Mouse (Mus musculus) heart, embryonic 13.5 days (tissue): Measurements from ENCODE around the gene Tspan5. TPM values are rescaled to one million over a fixed set of nuclear protein-coding genes. Genes with fewer than 3 reads are reported as not detected.

Experiments
- ATAC-seq: fragments of 200-750 bp; cut with Nextera tagmentation; 2 replicates; pipeline ENCODE4 v1.8.0; 2017; ENCODE audit warnings: moderate TSS enrichment; ENCODE audit not compliant: insufficient number of reproducible peaks, low FRiP score, low TSS enrichment; ENCODE audit errors: extremely low read depth
- H3K27ac ChIP-seq: fragments of 300-500 bp; sonication (generic); replicated peaks from 2 replicates; pipeline ENCODE4 v1.5.1; 2015; ENCODE audit warnings: moderate library complexity, mild to moderate bottlenecking, inconsistent platforms
- H3K27me3 ChIP-seq: fragments of 300-500 bp; sonication (generic); replicated peaks from 2 replicates; pipeline ENCODE4 v1.6.1; 2015; ENCODE audit warnings: mild to moderate bottlenecking, inconsistent platforms
- H3K36me3 ChIP-seq: fragments of 300-500 bp; sonication (generic); 2 replicates; pipeline ENCODE4 v1.6.1; 2015; ENCODE audit warnings: mild to moderate bottlenecking, inconsistent platforms
- H3K4me1 ChIP-seq: fragments of 300-500 bp; sonication (generic); 2 replicates; pipeline ENCODE4 v1.6.1; 2015; ENCODE audit warnings: inconsistent platforms
- H3K4me2 ChIP-seq: fragments of 300-500 bp; sonication (generic); 2 replicates; pipeline ENCODE4 v1.6.1; 2015; ENCODE audit warnings: inconsistent platforms, mild to moderate bottlenecking, moderate library complexity
- H3K4me3 ChIP-seq: fragments of 300-500 bp; sonication (generic); 2 replicates; pipeline ENCODE4 v1.5.1; 2015; ENCODE audit warnings: moderate library complexity, mild to moderate bottlenecking, inconsistent platforms
- H3K9ac ChIP-seq: fragments of 300-500 bp; sonication (generic); 2 replicates; pipeline ENCODE4 v1.6.1; 2015; ENCODE audit warnings: inconsistent platforms, mild to moderate bottlenecking, moderate library complexity
- H3K9me3 ChIP-seq: fragments of 300-500 bp; sonication (generic); 2 replicates; pipeline ENCODE4 v1.6.1; 2016; ENCODE audit warnings: inconsistent platforms
- WGBS: fragments of 180-500 bp; shearing (Covaris S2); methylation state at CpG from one replicate; pipeline ENCODE4 v1.1.7; 2015; ENCODE audit warnings: mixed read lengths; 5-methylcytosine and 5-hydroxymethylcytosine counted together
- polyA plus RNA-seq: library from polyadenylated mRNA; unstranded; fragments of >200 nt; fragmentation: Nextera tagmentation; extraction: Ambion mirVana; gene quantifications from 2 replicates; pipeline ENCODE4 v1.2.1, GENCODE M21; 2015

Tspan5 gene
- polyA plus RNA-seq, 1 experiment from 2014 or later, result 16.2 TPM

DNA sequence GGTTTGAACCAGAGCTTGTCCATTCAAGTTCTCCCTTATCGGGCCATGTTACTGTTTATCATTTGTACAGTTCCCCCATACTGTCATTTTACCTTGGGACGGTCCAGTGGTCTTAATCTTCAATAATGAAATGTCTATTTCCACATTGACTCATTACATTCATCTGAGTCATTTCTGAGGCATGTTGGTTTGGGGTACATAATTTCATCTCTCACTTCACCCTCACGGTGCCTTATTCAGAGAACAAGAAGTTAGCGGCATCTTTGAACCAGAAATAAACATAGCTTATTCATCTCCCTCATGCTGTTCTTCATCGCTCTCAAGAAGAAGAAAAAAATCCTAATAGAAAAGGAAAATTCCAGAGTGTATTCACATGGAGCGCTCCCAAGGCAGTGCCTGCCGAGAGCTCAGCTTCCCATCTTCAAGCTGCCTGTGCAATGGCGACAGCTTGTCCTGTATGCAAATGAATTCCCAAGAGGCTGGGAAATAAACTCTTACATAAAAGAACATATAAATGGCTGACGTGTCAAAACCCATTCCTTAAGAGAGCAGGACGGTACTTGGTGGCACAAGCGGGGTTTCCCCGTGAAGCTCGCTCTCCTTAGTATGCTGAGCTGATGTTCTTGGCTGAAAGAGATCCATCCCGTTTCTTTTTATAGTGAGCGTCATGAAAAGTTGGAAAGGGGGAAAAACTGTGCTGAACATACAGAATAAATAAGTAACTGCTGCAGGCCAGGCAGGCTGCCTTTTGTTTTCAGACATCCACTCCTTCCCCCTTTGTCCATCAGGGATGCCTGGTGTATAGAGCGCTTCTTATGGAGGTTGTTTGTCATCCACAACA, 112.2 kb downstream of the Tspan5 start:
- Histone ChIP-seq H3K4me3 (no peak overlapping the region), H3K36me3 (no peaks in the 10 kb centered on the region), H3K9ac (no peak overlapping the region), H3K9me3 (no peaks in the 10 kb centered on the region), H3K4me2 (no peak overlapping the region), H3K27me3 (no peaks in the 10 kb centered on the region), H3K4me1 (peaks cover 42% of the 10 kb centered on the region), H3K27ac (no peak overlapping the region)
- no peak for ATAC-seq
- 81% methylated on average over 16 of the region's 16 CpGs for WGBS

DNA sequence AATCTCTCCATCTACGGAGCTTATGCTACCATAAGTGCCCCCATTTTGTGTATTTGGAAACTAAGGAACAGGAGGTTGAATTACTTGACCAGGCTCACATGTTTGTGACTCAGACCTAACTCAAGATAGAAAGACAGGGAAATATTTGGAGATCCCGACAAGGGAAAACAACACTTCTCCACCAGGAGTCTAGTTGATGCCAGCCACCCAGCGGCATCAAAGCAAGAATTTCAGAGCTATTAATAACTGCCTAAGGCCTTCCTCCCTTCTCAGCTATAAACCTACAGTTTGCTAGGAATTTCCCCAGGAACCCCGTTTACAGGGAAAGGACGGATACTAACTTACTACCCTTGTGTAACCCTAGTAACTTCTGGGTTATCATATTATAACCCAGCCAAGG, 113.4 kb downstream of the Tspan5 start:
- ATAC-seq, result no peak
- Histone ChIP-seq H3K9ac (no peak overlapping the region), H3K27me3 (no peaks in the 10 kb centered on the region), H3K4me2 (no peak overlapping the region), H3K27ac (no peak overlapping the region), H3K9me3 (no peaks in the 10 kb centered on the region), H3K36me3 (no peaks in the 10 kb centered on the region), H3K4me1 (peaks cover 54% of the 10 kb centered on the region), H3K4me3 (no peak overlapping the region)
- 37% methylated on average over 5 of the region's 5 CpGs for WGBS

DNA sequence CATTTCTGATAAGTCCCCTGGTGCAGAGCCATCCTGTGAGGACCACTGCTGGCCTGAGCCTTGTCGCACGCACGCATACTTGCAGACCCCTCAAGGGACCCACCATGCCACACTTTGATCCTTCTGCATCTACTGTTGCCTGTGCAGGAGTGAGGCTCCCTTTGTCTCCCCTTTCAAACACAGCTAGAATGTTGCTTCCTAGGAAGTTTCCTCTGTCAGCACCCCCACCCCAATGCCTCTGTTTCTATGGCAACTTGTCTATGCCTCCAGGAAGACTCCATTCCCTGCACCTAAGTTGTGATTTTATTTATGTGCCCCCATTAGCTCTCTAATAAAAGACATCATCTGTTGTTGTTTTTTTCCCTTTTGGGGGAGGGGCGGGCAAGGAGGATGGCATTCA, 115.0 kb downstream of the Tspan5 start:
- Histone ChIP-seq H3K4me2 (no peak overlapping the region), H3K27ac (no peak overlapping the region), H3K9ac (no peak overlapping the region), H3K4me1 (peaks cover 54% of the 10 kb centered on the region), H3K9me3 (no peaks in the 10 kb centered on the region), H3K4me3 (no peak overlapping the region), H3K27me3 (no peaks in the 10 kb centered on the region), H3K36me3 (no peaks in the 10 kb centered on the region)
- WGBS, result 75% methylated on average over 4 of the region's 4 CpGs
- no peak for ATAC-seq

DNA sequence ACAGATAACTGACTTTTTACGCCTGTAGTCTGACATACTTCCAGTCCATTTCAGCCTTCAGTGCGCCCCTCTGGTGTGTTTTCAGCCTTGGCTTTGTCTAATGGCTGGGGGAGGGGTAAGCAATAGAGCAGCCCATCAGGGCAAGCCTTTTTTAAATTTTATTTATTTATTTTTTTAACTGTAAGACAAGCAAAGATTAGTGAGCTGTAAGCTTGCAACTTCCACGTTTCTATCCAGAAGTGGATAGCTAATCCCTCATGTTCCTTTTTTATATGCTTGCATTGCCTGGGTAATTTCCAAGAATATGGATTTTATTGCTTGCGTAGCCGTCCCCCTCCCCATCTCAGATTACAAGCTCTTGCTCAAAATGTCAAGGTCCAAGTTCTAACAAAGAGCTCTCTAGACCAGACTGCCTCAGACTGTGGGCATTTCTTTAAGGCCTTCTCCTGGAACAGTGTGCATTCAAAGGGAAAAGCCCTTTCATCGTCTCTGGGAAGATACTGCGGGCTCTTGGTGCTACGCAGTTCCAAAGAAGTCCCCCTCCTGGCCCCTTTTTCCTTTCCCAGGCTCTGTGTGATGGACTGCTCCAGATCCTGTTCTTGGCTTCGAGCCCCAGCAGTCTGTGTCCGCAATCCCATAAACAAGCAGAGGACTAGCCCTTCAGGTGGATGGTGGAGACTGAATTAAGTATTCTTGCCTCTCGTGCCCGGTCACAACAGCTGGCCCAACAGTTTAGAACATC, 116.0 kb downstream of the Tspan5 start:
- H3K9me3 ChIP-seq, result no peaks in the 10 kb centered on the region
- H3K4me1 ChIP-seq, result peaks cover 54% of the 10 kb centered on the region
- H3K27ac ChIP-seq, result peak overlapping the region; percentile 50
- no peak overlapping the region for H3K9ac ChIP-seq
- no peak for ATAC-seq
- no peaks in the 10 kb centered on the region for H3K36me3 ChIP-seq
- no peak overlapping the region for H3K4me3 ChIP-seq
- H3K4me2 ChIP-seq, result no peak overlapping the region
- no peaks in the 10 kb centered on the region for H3K27me3 ChIP-seq
- 57% methylated on average over 12 of the region's 12 CpGs for WGBS

DNA sequence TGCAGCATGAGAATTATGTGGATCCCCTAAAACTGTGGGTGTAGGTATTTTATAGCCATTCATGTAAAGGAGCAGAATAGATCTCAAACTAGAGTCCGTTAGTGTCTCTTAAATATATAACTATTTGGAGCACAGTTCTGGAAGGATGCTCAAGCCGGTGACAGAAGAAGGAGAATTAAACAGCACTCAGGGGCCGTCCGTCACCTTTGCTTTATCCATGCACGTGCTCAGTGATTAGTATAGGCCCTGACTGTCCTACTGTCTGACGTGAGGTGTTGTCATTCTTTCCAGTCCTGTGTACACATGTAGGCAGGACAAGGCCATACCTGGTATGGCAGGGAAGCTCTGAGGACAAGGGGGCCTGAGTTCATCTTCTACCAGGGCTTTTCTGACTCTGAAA, 116.7 kb downstream of the Tspan5 start:
- peaks cover 54% of the 10 kb centered on the region for H3K4me1 ChIP-seq
- H3K9ac ChIP-seq, result no peak overlapping the region
- no peak overlapping the region for H3K4me2 ChIP-seq
- no peak overlapping the region for H3K4me3 ChIP-seq
- no peak for ATAC-seq
- H3K36me3 ChIP-seq, result no peaks in the 10 kb centered on the region
- H3K27ac ChIP-seq, result peak overlapping the region; percentile 50; the same call in 1 of the 2 replicates
- no peaks in the 10 kb centered on the region for H3K27me3 ChIP-seq
- no peaks in the 10 kb centered on the region for H3K9me3 ChIP-seq
- 67% methylated on average over 6 of the region's 6 CpGs for WGBS

DNA sequence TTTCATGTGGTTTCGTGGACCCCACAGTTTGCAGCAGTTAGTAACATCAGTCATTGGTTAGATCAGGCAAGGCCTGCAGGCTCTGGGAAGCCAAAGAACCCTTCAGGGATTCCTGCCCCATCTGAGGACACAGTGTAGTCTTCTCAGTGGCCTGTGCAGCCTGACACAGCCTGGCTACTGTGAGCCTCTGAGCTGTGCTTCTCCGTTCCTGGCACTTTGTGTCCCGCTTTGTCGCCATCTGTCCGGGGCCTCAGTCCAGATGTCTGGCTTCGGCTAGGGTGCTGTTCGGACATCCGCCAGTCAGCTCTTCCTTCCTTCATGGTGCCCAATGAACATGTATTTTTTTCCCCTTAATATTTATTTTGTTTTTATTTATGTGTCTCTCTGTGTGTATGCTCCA, 117.2 kb downstream of the Tspan5 start:
- no peaks in the 10 kb centered on the region for H3K27me3 ChIP-seq
- no peak overlapping the region for H3K4me3 ChIP-seq
- no peak overlapping the region for H3K4me2 ChIP-seq
- no peaks in the 10 kb centered on the region for H3K9me3 ChIP-seq
- H3K4me1 ChIP-seq, result peaks cover 51% of the 10 kb centered on the region
- H3K9ac ChIP-seq, result no peak overlapping the region
- WGBS, result 75% methylated on average over 8 of the region's 8 CpGs
- ATAC-seq, result no peak
- no peak overlapping the region for H3K27ac ChIP-seq
- no peaks in the 10 kb centered on the region for H3K36me3 ChIP-seq

DNA sequence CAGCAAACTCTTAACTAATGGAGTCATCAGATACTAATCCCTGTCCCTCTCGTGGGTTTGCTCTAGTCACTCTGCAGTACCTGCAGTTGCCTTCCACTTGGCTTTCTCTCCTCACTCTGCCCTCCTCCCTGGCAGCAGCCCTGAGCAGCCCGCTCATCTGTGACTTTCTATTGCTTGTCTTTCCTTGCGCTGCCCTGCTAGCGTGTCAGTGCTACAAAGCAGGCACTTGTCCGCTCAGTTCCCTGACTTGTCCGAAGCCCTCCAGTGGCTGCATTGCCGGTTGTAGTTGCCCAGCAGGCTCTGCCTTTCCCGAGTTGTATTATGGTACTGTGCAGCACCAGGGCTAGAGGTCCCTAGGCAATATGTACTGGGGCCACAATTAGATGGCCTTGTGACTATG, 117.7 kb downstream of the Tspan5 start:
- ATAC-seq, result no peak
- H3K9me3 ChIP-seq, result no peaks in the 10 kb centered on the region
- no peak overlapping the region for H3K9ac ChIP-seq
- no peak overlapping the region for H3K4me3 ChIP-seq
- peaks cover 50% of the 10 kb centered on the region for H3K4me1 ChIP-seq
- H3K4me2 ChIP-seq, result no peak overlapping the region
- H3K36me3 ChIP-seq, result no peaks in the 10 kb centered on the region
- no peak overlapping the region for H3K27ac ChIP-seq
- no peaks in the 10 kb centered on the region for H3K27me3 ChIP-seq
- 48% methylated on average over 8 of the region's 8 CpGs for WGBS

DNA sequence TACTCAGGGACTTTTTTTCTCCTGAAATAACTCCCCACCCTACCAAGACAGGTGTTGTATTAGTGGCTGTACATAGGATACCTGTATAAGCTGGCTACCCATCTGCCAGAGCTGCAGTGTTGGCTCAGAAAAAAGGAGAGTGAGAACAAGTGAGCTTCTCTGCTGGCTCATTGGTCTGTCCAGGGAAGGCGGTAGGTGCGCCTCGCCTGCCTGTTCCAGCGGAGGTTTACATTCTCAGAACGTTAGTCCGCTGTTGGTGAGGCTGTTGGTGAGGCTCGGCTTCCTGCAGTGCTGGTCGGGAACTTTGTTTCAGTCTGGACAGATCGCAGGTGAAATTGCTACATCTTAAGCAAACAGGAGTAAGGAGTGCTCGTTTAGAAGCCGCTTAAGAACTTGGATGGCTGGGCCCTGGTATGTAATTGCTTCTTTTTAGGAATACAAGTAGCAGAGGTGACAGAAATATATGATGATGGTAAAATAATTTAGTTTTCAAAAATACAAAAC, 118.3 kb downstream of the Tspan5 start:
- Histone ChIP-seq H3K4me1 (peaks cover 44% of the 10 kb centered on the region), H3K4me2 (no peak overlapping the region), H3K4me3 (no peak overlapping the region), H3K27ac (no peak overlapping the region), H3K36me3 (no peaks in the 10 kb centered on the region), H3K9ac (no peak overlapping the region), H3K27me3 (no peaks in the 10 kb centered on the region), H3K9me3 (no peaks in the 10 kb centered on the region)
- no peak for ATAC-seq
- 79% methylated on average over 11 of the region's 11 CpGs for WGBS

DNA sequence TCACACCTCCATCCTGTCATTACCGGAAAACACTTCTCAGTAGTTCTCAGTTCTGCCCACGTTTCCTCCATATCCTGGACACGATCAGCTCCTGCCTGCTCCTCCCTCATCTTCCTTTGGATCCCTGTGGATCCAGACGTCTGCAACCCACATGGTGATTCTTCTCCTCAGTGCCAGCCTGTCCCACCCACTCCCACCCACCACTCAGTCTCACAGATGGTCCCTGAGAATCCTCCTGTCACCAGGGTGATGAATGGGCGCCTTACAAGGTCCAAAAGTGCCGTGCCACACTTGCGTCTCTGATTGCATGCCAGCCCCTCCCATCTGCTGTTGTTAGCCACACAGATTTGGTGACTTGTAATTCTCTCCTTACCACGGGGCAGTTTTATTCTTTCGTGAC, 119.0 kb downstream of the Tspan5 start:
- H3K27me3 ChIP-seq, result no peaks in the 10 kb centered on the region
- H3K36me3 ChIP-seq, result no peaks in the 10 kb centered on the region
- H3K9me3 ChIP-seq, result 0 out of 2 replicates have a peak, but pooled peaks cover under 1% of the 10 kb centered on the region
- H3K27ac ChIP-seq, result no peak overlapping the region
- no peak overlapping the region for H3K4me2 ChIP-seq
- H3K9ac ChIP-seq, result no peak overlapping the region
- H3K4me3 ChIP-seq, result no peak overlapping the region
- ATAC-seq, result no peak
- peaks cover 40% of the 10 kb centered on the region for H3K4me1 ChIP-seq
- 61% methylated on average over 9 of the region's 9 CpGs for WGBS

DNA sequence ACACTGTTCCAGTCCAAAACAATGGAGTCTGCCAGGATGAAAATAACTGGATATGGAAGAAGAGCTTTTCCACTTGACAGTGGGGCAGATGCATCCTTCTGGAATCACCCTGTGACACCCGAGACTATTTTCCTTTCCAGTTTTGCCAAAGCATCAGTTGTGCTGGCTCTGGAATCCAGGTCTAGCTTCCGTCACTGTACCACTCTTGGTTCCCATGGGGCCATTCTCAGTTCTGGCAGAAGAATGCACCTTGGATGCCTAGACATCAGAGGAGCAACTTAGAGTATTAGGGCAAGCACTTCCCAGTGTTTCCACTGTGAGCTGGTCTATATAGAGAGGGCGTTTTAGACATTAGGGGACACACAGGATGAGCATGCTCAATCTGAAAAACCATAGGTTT, 119.6 kb downstream of the Tspan5 start:
- H3K27me3 ChIP-seq, result no peaks in the 10 kb centered on the region
- no peak overlapping the region for H3K27ac ChIP-seq
- H3K4me2 ChIP-seq, result no peak overlapping the region
- H3K9me3 ChIP-seq, result 0 out of 2 replicates have a peak, but pooled peaks cover 6% of the 10 kb centered on the region
- H3K4me3 ChIP-seq, result no peak overlapping the region
- no peak overlapping the region for H3K9ac ChIP-seq
- WGBS, result 70% methylated on average over 3 of the region's 3 CpGs
- H3K36me3 ChIP-seq, result no peaks in the 10 kb centered on the region
- H3K4me1 ChIP-seq, result peaks cover 38% of the 10 kb centered on the region
- no peak for ATAC-seq

DNA sequence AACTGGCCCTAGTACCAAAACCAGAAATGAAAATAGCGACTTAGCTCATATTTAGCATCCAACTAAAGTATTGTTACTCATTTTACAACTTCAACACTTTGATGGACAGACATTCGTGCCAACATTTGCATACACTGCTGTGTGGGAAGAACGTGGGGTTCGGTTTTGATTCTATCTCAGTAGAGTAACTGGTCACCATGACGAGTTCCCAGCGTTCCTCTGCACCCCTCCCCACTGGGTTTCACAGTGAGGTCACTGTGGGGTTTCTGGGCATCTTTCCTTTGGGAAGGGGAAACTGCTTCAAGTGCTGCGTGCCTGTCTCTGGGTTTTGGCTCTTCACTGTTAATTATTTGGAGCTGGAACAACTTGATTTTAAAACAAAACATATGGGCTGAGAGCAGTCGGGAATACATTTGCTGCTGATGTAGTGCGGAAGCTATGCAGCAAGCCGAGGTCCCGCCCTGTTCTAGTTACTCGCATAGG, 122.2 kb downstream of the Tspan5 start:
- no peak overlapping the region for H3K27ac ChIP-seq
- 0 out of 2 replicates have a peak, but pooled peaks cover 6% of the 10 kb centered on the region for H3K9me3 ChIP-seq
- H3K4me1 ChIP-seq, result peaks cover 12% of the 10 kb centered on the region
- no peak for ATAC-seq
- no peak overlapping the region for H3K4me2 ChIP-seq
- H3K36me3 ChIP-seq, result no peaks in the 10 kb centered on the region
- no peak overlapping the region for H3K4me3 ChIP-seq
- WGBS, result 75% methylated on average over 12 of the region's 12 CpGs
- no peak overlapping the region for H3K9ac ChIP-seq
- H3K27me3 ChIP-seq, result no peaks in the 10 kb centered on the region
